Mouse (Mus musculus): Measurements from ENCODE around the gene Ppp2r5b. TPM values are rescaled to one million over a fixed set of nuclear protein-coding genes. Genes with fewer than 3 reads are reported as not detected.

Gene Ppp2r5b
- total and polyA plus RNA-seq, 3 experiments, result 2.8 to 9.8 (median 3.4) TPM

DNA sequence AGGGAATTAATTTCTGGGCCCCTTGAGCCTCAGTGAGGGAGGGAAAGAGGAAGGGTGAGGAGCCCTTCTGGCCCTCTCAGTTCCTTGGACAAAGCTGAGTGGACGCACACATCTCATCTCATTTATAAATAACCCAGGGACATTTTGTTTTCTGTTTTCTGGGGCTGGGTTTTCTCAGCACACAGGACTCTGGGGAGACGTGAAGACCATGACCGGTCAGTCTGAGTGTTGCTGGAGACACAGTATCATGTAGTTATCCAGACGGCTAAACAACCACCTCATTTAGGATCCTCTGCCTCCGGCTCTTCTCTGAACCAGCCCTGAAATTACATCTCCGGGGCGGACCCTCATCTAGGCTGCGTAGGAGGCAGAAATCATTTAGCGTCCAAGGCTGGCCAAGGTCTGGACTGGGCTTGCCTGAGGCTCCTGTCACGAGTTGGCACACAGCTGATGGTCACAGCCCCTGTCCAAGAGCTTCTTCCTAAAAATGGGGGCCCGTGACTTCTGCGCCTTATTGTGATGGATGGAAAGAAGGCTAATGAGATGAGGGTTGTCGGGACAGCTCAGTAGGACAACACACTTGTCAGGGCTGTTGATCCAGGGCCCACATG is 38.4 kb upstream of the Ppp2r5b start:
- peak overlapping the region; percentile 47 for H3K27ac ChIP-seq (ENCODE audit: insufficient read depth, low read depth)
- DNase-seq (ENCODE audit: extremely low read depth), result no peak
- peak overlapping the region; percentile 50; the same call in 1 of the 2 replicates for H3K4me2 ChIP-seq (ENCODE audit: insufficient read depth, low read depth, poor library complexity, severe bottlenecking)
- peaks cover 10 to 14% of the 10 kb centered on the region in 2 experiments for H3K36me3 ChIP-seq (replicated peaks in 1 of 2; ENCODE audit: control insufficient read depth in 1 of 2, insufficient read depth in 1 of 2, low read length in 1 of 2)
- no peak for TF ChIP-seq E2F4 (IDR thresholded peaks at IDR 0.05; ENCODE audit: insufficient replicate concordance, low read depth, low read length)
- TF ChIP-seq UBTF (IDR thresholded peaks at IDR 0.05; ENCODE audit: low read depth, low read length), result no peak
- no peak for TF ChIP-seq CHD2 (IDR thresholded peaks at IDR 0.05; ENCODE audit: low read length)
- no peak for TF ChIP-seq JUND (conservative IDR thresholded peaks at IDR 0.05; ENCODE audit: low read depth, low read length)
- TF ChIP-seq JUN (IDR thresholded peaks at IDR 0.05; ENCODE audit: insufficient read depth, low read depth, low read length), result no peak
- TF ChIP-seq MXI1 (IDR thresholded peaks at IDR 0.05; ENCODE audit: low read depth, low read length), result no peak
- no peak for TF ChIP-seq CTCF (conservative IDR thresholded peaks at IDR 0.05 in 1 of 2, IDR thresholded peaks at IDR 0.05 in 1 of 2; ENCODE audit: low read depth in 2 of 2, low read length in 2 of 2)
- dilution Hi-C loops (cut with MboI; ENCODE audit: extremely low pct_ligation_motif_present, extremely low pct_unique_long_range_greater_than_20kb, low sequenced_read_pairs), result no loop called here
- peaks cover 29% of the 10 kb centered on the region for H3K79me2 ChIP-seq (replicated peaks; ENCODE audit: control insufficient read depth, extremely low read depth, insufficient read depth, poor library complexity, severe bottlenecking)
- H3K9ac ChIP-seq (ENCODE audit: insufficient read depth, low read depth), result 0 out of 2 replicates have a peak overlapping the region, but pooled peaks have one; percentile 6
- in situ Hi-C loops (cut with MboI; ENCODE audit: low pct_ligation_motif_present, low pct_unique_long_range_greater_than_20kb, low sequenced_read_pairs), result no loop called here
- H3K27me3 ChIP-seq (replicated peaks), result no peaks in the 10 kb centered on the region
- no peak overlapping the region for H3K4me3 ChIP-seq (replicated peaks in 1 of 3; ENCODE audit: low read depth in 2 of 3, low read length in 2 of 3, poor library complexity in 1 of 3)
- no peaks in the 10 kb centered on the region for H3K9me3 ChIP-seq (replicated peaks; ENCODE audit: low read length)
- H3K4me1 ChIP-seq (ENCODE audit: control insufficient read depth in 1 of 2, insufficient read depth in 2 of 2), result peaks cover 14 to 43% of the 10 kb centered on the region in 2 experiments

DNA sequence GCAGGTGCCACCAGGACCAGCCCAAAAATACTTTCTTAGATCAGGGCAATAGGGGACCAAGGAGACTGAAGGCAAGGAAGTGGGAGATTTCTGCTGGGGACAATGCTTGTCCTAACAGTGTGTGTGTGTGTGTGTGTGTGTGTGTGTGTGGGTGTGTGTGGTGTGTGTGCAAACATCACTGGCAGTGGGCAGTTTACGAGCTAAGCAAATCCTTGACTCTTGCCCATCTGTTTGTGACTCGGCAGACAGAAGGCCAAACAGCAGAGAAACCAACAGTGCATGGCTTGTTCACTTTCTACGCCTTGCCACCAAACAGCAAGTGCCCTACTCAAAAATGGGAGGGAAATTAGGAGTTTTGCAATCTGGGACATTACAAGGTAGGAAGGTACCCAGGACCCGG is 37.9 kb upstream of the Ppp2r5b start:
- in situ Hi-C loops (cut with MboI; ENCODE audit: low pct_ligation_motif_present, low pct_unique_long_range_greater_than_20kb, low sequenced_read_pairs), result no loop called here
- Histone ChIP-seq H3K4me3 (replicated peaks in 1 of 3; ENCODE audit: low read depth in 2 of 3, low read length in 2 of 3, poor library complexity in 1 of 3) (no peak overlapping the region), H3K9me3 (replicated peaks; ENCODE audit: low read length) (no peaks in the 10 kb centered on the region), H3K27me3 (replicated peaks) (no peaks in the 10 kb centered on the region), H3K79me2 (replicated peaks; ENCODE audit: control insufficient read depth, extremely low read depth, insufficient read depth, poor library complexity, severe bottlenecking) (peaks cover 24% of the 10 kb centered on the region), H3K27ac (ENCODE audit: insufficient read depth, low read depth) (peak overlapping the region; percentile 47), H3K9ac (ENCODE audit: insufficient read depth, low read depth) (0 out of 2 replicates have a peak overlapping the region, but pooled peaks have one; percentile 6), H3K4me1 (ENCODE audit: control insufficient read depth in 1 of 2, insufficient read depth in 2 of 2) (peaks cover 14 to 46% of the 10 kb centered on the region in 2 experiments), H3K36me3 (replicated peaks in 1 of 2; ENCODE audit: control insufficient read depth in 1 of 2, insufficient read depth in 1 of 2, low read length in 1 of 2) (peaks cover 5 to 9% of the 10 kb centered on the region in 2 experiments), H3K4me2 (ENCODE audit: insufficient read depth, low read depth, poor library complexity, severe bottlenecking) (no peak overlapping the region)
- TF ChIP-seq JUND (conservative IDR thresholded peaks at IDR 0.05; ENCODE audit: low read depth, low read length), result no peak
- no peak for TF ChIP-seq GABPA (IDR thresholded peaks at IDR 0.05; ENCODE audit: insufficient replicate concordance, low read depth, low read length)
- no peak for TF ChIP-seq ZKSCAN1 (IDR thresholded peaks at IDR 0.05; ENCODE audit: borderline replicate concordance, low read depth, low read length)
- TF ChIP-seq TCF12 (IDR thresholded peaks at IDR 0.05; ENCODE audit: low read depth, low read length), result no peak
- no peak for TF ChIP-seq UBTF (IDR thresholded peaks at IDR 0.05; ENCODE audit: low read depth, low read length)
- TF ChIP-seq NRF1 (IDR thresholded peaks at IDR 0.05; ENCODE audit: low read depth, low read length), result no peak
- TF ChIP-seq POLR2A (IDR thresholded peaks at IDR 0.05; ENCODE audit: low read depth, low read length), result no peak
- no peak for TF ChIP-seq MAX (IDR thresholded peaks at IDR 0.05; ENCODE audit: low read length)
- TF ChIP-seq USF2 (conservative IDR thresholded peaks at IDR 0.05; ENCODE audit: low read depth, low read length), result no peak
- TF ChIP-seq MXI1 (IDR thresholded peaks at IDR 0.05; ENCODE audit: low read depth, low read length), result no peak
- no peak for TF ChIP-seq SIN3A (IDR thresholded peaks at IDR 0.05; ENCODE audit: low read length)
- TF ChIP-seq MYC (IDR thresholded peaks at IDR 0.05; ENCODE audit: low read depth, low read length), result no peak
- TF ChIP-seq SMC3 (IDR thresholded peaks at IDR 0.05; ENCODE audit: low read depth, low read length), result no peak
- TF ChIP-seq ZC3H11A (IDR thresholded peaks at IDR 0.05; ENCODE audit: low read depth, low read length), result no peak
- TF ChIP-seq ZNF384 (IDR thresholded peaks at IDR 0.05; ENCODE audit: low read depth, low read length), result no peak
- no peak for TF ChIP-seq PAX5 (IDR thresholded peaks at IDR 0.05; ENCODE audit: low read length)
- no peak for TF ChIP-seq MAZ (IDR thresholded peaks at IDR 0.05; ENCODE audit: low read depth, low read length)
- TF ChIP-seq MEF2A (IDR thresholded peaks at IDR 0.05; ENCODE audit: borderline replicate concordance, low read depth, low read length), result no peak
- TF ChIP-seq KAT2A (IDR thresholded peaks at IDR 0.05; ENCODE audit: insufficient replicate concordance, low read length), result no peak
- TF ChIP-seq CHD2 (IDR thresholded peaks at IDR 0.05; ENCODE audit: low read length), result no peak
- dilution Hi-C loops (cut with MboI; ENCODE audit: extremely low pct_ligation_motif_present, extremely low pct_unique_long_range_greater_than_20kb, low sequenced_read_pairs), result no loop called here
- no peak for DNase-seq (ENCODE audit: extremely low read depth)
